Mouse (Mus musculus): ENCODE data around the gene Frmd5. TPM values are rescaled to one million over a fixed set of nuclear protein-coding genes. Genes with fewer than 3 reads are reported as not detected.

The Frmd5 gene
- polyA plus RNA-seq, 1 experiment from 2014 or later, result 3.1 TPM

- Histone ChIP-seq H3K4me2 (replicated peaks; ENCODE audit: low read depth, low read length) (no peak overlapping the region), H3K4me3 (ENCODE audit: low read depth, low read length) (no peak overlapping the region), H3K4me1 (ENCODE audit: insufficient read depth, low read depth, low read length) (no peaks in the 10 kb centered on the region), H3K9ac (replicated peaks; ENCODE audit: low read depth) (no peak overlapping the region), H3K9me3 (ENCODE audit: low read length) (no peaks in the 10 kb centered on the region), H3K36me3 (ENCODE audit: insufficient read depth, low read length) (no peaks in the 10 kb centered on the region), H3K27ac (ENCODE audit: low read length) (no peak overlapping the region), H3K27me3 (replicated peaks; ENCODE audit: insufficient read depth, low read length) (no peaks in the 10 kb centered on the region)
- WGBS, result 77% methylated on average over 3 of the region's 3 CpGs
- no peak for ATAC-seq
- DNase-seq (ENCODE audit: low spot score), result no peak
- no peak for TF ChIP-seq EP300 (IDR thresholded peaks at IDR 0.05)
- TF ChIP-seq CTCF (IDR thresholded peaks at IDR 0.05), result no peak
Measured at GRCm38 (mm10) chr2:121675136-121675535, 131.8 kb downstream of the Frmd5 start.

- no peaks in the 10 kb centered on the region for H3K4me1 ChIP-seq (ENCODE audit: insufficient read depth, low read depth, low read length)
- DNase-seq (ENCODE audit: low spot score), result peak; percentile 17
Measured at GRCm38 (mm10) chr2:121674211-121674610, 132.7 kb downstream of the Frmd5 start.

GRCm38 (mm10) chr2:121669846-121670245, 137.0 kb downstream of the Frmd5 start:
- H3K36me3 ChIP-seq (ENCODE audit: insufficient read depth, low read length), result no peaks in the 10 kb centered on the region
- H3K4me2 ChIP-seq (replicated peaks; ENCODE audit: low read depth, low read length), result no peak overlapping the region
- H3K4me1 ChIP-seq (ENCODE audit: insufficient read depth, low read depth, low read length), result no peaks in the 10 kb centered on the region
- DNase-seq (ENCODE audit: low spot score) (no peak), ATAC-seq (no peak)
- no peak overlapping the region for H3K9ac ChIP-seq (replicated peaks; ENCODE audit: low read depth)
- H3K27ac ChIP-seq (ENCODE audit: low read length), result no peak overlapping the region
- TF ChIP-seq CTCF (IDR thresholded peaks at IDR 0.05), result no peak
- no peak for TF ChIP-seq EP300 (IDR thresholded peaks at IDR 0.05)
- H3K9me3 ChIP-seq (ENCODE audit: low read length), result no peaks in the 10 kb centered on the region
- H3K27me3 ChIP-seq (replicated peaks; ENCODE audit: insufficient read depth, low read length), result no peaks in the 10 kb centered on the region
- 81% methylated on average over 6 of the region's 6 CpGs for WGBS
- no peak overlapping the region for H3K4me3 ChIP-seq (ENCODE audit: low read depth, low read length)

More at GRCm38 (mm10) chr2:121674211-121674610, 132.7 kb downstream of the Frmd5 start:
- no peak for TF ChIP-seq CTCF (IDR thresholded peaks at IDR 0.05)
- TF ChIP-seq EP300 (IDR thresholded peaks at IDR 0.05), result no peak
- H3K36me3 ChIP-seq (ENCODE audit: insufficient read depth, low read length), result no peaks in the 10 kb centered on the region
- 64% methylated on average over 8 of the region's 8 CpGs for WGBS
- no peaks in the 10 kb centered on the region for H3K9me3 ChIP-seq (ENCODE audit: low read length)
- no peaks in the 10 kb centered on the region for H3K27me3 ChIP-seq (replicated peaks; ENCODE audit: insufficient read depth, low read length)
- H3K4me2 ChIP-seq (replicated peaks; ENCODE audit: low read depth, low read length), result no peak overlapping the region
- ATAC-seq, result no peak
- H3K4me3 ChIP-seq (ENCODE audit: low read depth, low read length), result no peak overlapping the region
- H3K9ac ChIP-seq (replicated peaks; ENCODE audit: low read depth), result no peak overlapping the region
- H3K27ac ChIP-seq (ENCODE audit: low read length), result no peak overlapping the region

- Histone ChIP-seq H3K36me3 (ENCODE audit: insufficient read depth, low read length) (no peaks in the 10 kb centered on the region), H3K9ac (replicated peaks; ENCODE audit: low read depth) (no peak overlapping the region), H3K27ac (ENCODE audit: low read length) (no peak overlapping the region), H3K9me3 (ENCODE audit: low read length) (no peaks in the 10 kb centered on the region), H3K27me3 (replicated peaks; ENCODE audit: insufficient read depth, low read length) (no peaks in the 10 kb centered on the region), H3K4me2 (replicated peaks; ENCODE audit: low read depth, low read length) (no peak overlapping the region), H3K4me3 (ENCODE audit: low read depth, low read length) (no peak overlapping the region), H3K4me1 (ENCODE audit: insufficient read depth, low read depth, low read length) (no peaks in the 10 kb centered on the region)
- 74% methylated on average over 4 of the region's 4 CpGs for WGBS
- ATAC-seq (no peak), DNase-seq (ENCODE audit: low spot score) (no peak)
- TF ChIP-seq EP300 (IDR thresholded peaks at IDR 0.05) (no peak), CTCF (IDR thresholded peaks at IDR 0.05) (no peak)
Measured at GRCm38 (mm10) chr2:121668256-121668655, 138.6 kb downstream of the Frmd5 start.

- no peaks in the 10 kb centered on the region for H3K27me3 ChIP-seq (replicated peaks; ENCODE audit: insufficient read depth, low read length)
- H3K27ac ChIP-seq (ENCODE audit: low read length), result no peak overlapping the region
- H3K4me1 ChIP-seq (ENCODE audit: insufficient read depth, low read depth, low read length), result no peaks in the 10 kb centered on the region
- TF ChIP-seq CTCF (IDR thresholded peaks at IDR 0.05) (no peak), EP300 (IDR thresholded peaks at IDR 0.05) (no peak)
- WGBS, result 64% methylated on average over 4 of the region's 4 CpGs
- DNase-seq (ENCODE audit: low spot score) (no peak), ATAC-seq (no peak)
- H3K4me2 ChIP-seq (replicated peaks; ENCODE audit: low read depth, low read length), result no peak overlapping the region
- no peaks in the 10 kb centered on the region for H3K36me3 ChIP-seq (ENCODE audit: insufficient read depth, low read length)
- no peak overlapping the region for H3K9ac ChIP-seq (replicated peaks; ENCODE audit: low read depth)
- H3K4me3 ChIP-seq (ENCODE audit: low read depth, low read length), result no peak overlapping the region
- H3K9me3 ChIP-seq (ENCODE audit: low read length), result no peaks in the 10 kb centered on the region
Measured at GRCm38 (mm10) chr2:121661160-121661502, 145.8 kb downstream of the Frmd5 start.

GRCm38 (mm10) chr2:121660461-121661159, 146.3 kb downstream of the Frmd5 start:
- Histone ChIP-seq H3K9me3 (ENCODE audit: low read length) (no peaks in the 10 kb centered on the region), H3K27me3 (replicated peaks; ENCODE audit: insufficient read depth, low read length) (no peaks in the 10 kb centered on the region), H3K4me3 (ENCODE audit: low read depth, low read length) (no peak overlapping the region), H3K4me2 (replicated peaks; ENCODE audit: low read depth, low read length) (no peak overlapping the region), H3K36me3 (ENCODE audit: insufficient read depth, low read length) (no peaks in the 10 kb centered on the region), H3K4me1 (ENCODE audit: insufficient read depth, low read depth, low read length) (no peaks in the 10 kb centered on the region), H3K27ac (ENCODE audit: low read length) (no peak overlapping the region), H3K9ac (replicated peaks; ENCODE audit: low read depth) (no peak overlapping the region)
- TF ChIP-seq EP300 (IDR thresholded peaks at IDR 0.05), result no peak
- no peak for TF ChIP-seq CTCF (IDR thresholded peaks at IDR 0.05)
- ATAC-seq (no peak), DNase-seq (ENCODE audit: low spot score) (no peak)
- WGBS, result 66% methylated on average over 6 of the region's 6 CpGs
